Mouse (Mus musculus): ENCODE data around the gene Abr.

Abr gene

GRCm38 (mm10) chr11:76570201-76570731, 51.8 kb downstream of the Abr start:
- in situ Hi-C loops (cut with MboI, MseI) = no loop called here

- in situ Hi-C loops (cut with MboI, MseI) = no loop called here
Observed at GRCm38 (mm10) chr11:76569436-76569835, 52.7 kb downstream of the Abr start.

GRCm38 (mm10) chr11:76566081-76566480, 56.0 kb downstream of the Abr start:
- in situ Hi-C loops (cut with MboI, MseI) = no loop called here

GRCm38 (mm10) chr11:76562584-76562983, 59.5 kb downstream of the Abr start:
- in situ Hi-C loops (cut with MboI, MseI) = no loop called here

- in situ Hi-C loops (cut with MboI, MseI) = no loop called here
Observed at GRCm38 (mm10) chr11:76562165-76562564, 59.9 kb downstream of the Abr start.

- in situ Hi-C loops (cut with MboI, MseI) = no loop called here
Observed at GRCm38 (mm10) chr11:76557837-76558236, 64.3 kb downstream of the Abr start.

- in situ Hi-C loops (cut with MboI, MseI) = loop anchor here (5.0 kb wide), 1 partner anchor 99 kb away; no protein-coding TSS in a partner anchor
Observed at GRCm38 (mm10) chr11:76548153-76548721, 73.9 kb downstream of the Abr start.

GRCm38 (mm10) chr11:76547420-76547819, 74.7 kb downstream of the Abr start:
- in situ Hi-C loops (cut with MboI, MseI) = loop anchor here (5.0 kb wide), 1 partner anchor 100 kb away; no protein-coding TSS in a partner anchor

GRCm38 (mm10) chr11:76546431-76546830, 75.7 kb downstream of the Abr start:
- in situ Hi-C loops (cut with MboI, MseI) = loop anchor here (5.0 kb wide), 1 partner anchor 101 kb away; no protein-coding TSS in a partner anchor

- in situ Hi-C loops (cut with MboI, MseI) = loop anchor here (5.0 kb wide), 1 partner anchor 34 kb away; no protein-coding TSS in a partner anchor
Observed at GRCm38 (mm10) chr11:76543300-76543699, 78.8 kb downstream of the Abr start.

- in situ Hi-C loops (cut with MboI, MseI) = loop anchor here (5.0 kb wide), 1 partner anchor 36 kb away; no protein-coding TSS in a partner anchor
Observed at GRCm38 (mm10) chr11:76540973-76541372, 81.1 kb downstream of the Abr start.

GRCm38 (mm10) chr11:76537401-76537800, 84.7 kb downstream of the Abr start:
- in situ Hi-C loops (cut with MboI, MseI) = no loop called here

- in situ Hi-C loops (cut with MboI, MseI) = no loop called here
Observed at GRCm38 (mm10) chr11:76536576-76537354, 85.3 kb downstream of the Abr start.

GRCm38 (mm10) chr11:76532001-76532400, 90.1 kb downstream of the Abr start:
- in situ Hi-C loops (cut with MboI, MseI) = no loop called here

- in situ Hi-C loops (cut with MboI, MseI) = no loop called here
Observed at GRCm38 (mm10) chr11:76530966-76531678, 91.0 kb downstream of the Abr start.

- in situ Hi-C loops (cut with MboI, MseI) = no loop called here
Observed at GRCm38 (mm10) chr11:76530168-76530935, 91.8 kb downstream of the Abr start.

- in situ Hi-C loops (cut with MboI, MseI) = no loop called here
Observed at GRCm38 (mm10) chr11:76529352-76530141, 92.6 kb downstream of the Abr start.

- in situ Hi-C loops (cut with MboI, MseI) = no loop called here
Observed at GRCm38 (mm10) chr11:76525646-76526351, 96.3 kb downstream of the Abr start.

- in situ Hi-C loops (cut with MboI, MseI) = loop anchor here (5.0 kb wide), 1 partner anchor 77 kb away; no protein-coding TSS in a partner anchor
Observed at GRCm38 (mm10) chr11:76524947-76525346, 97.2 kb downstream of the Abr start.

GRCm38 (mm10) chr11:76523356-76523755, 98.8 kb downstream of the Abr start:
- in situ Hi-C loops (cut with MboI, MseI) = loop anchor here (5.0 kb wide), 1 partner anchor 79 kb away; no protein-coding TSS in a partner anchor

Measured in regulatory T cell (primary cell).